Mouse (Mus musculus): ENCODE measurements around the gene Rtp3. TPM values are rescaled to one million over a fixed set of nuclear protein-coding genes. Genes with fewer than 3 reads are reported as not detected.

The Rtp3 gene
- 0.14 and 0.29 TPM in 2 replicates for polyA plus RNA-seq (2014; fragmentation: Nextera tagmentation; extraction: Ambion mirVana)

- H3K27me3 ChIP-seq (ENCODE audit: control insufficient read depth, insufficient read depth, low read length): no peaks in the 10 kb centered on the region
- no peak within 1 kb of the TSS for H3K9ac ChIP-seq (ENCODE audit: low read depth, low read length)
- no peaks in the 10 kb centered on the region for H3K36me3 ChIP-seq (ENCODE audit: control insufficient read depth, insufficient read depth, low read length)
- H3K27ac ChIP-seq (ENCODE audit: low read depth, low read length): no peak within 1 kb of the TSS
- no peak within 1 kb of the TSS for H3K4me2 ChIP-seq
- 57% methylated on average over 6 of the region's 6 CpGs for WGBS (ENCODE audit: insufficient replicate concordance)
- no peak within 1 kb of the TSS for H3K4me3 ChIP-seq (ENCODE audit: low read depth, low read length)
- no peak for ATAC-seq (replicated peaks; ENCODE audit: insufficient number of reproducible peaks, low FRiP score, low TSS enrichment)
- peaks cover 5% of the 10 kb centered on the region for H3K4me1 ChIP-seq (ENCODE audit: control insufficient read depth, insufficient read depth, low read length)
- no peaks in the 10 kb centered on the region for H3K9me3 ChIP-seq (replicated peaks; ENCODE audit: control insufficient read depth, low read length)
These were observed at the start of gene Rtp3 for GRCm38 (mm10) chr9:110990204-110990603. TSS of gene Rtp3 (minus strand) at chr9:110990583.

- H3K27me3 ChIP-seq (ENCODE audit: control insufficient read depth, insufficient read depth, low read length): no peaks in the 10 kb centered on the region
- H3K9me3 ChIP-seq (replicated peaks; ENCODE audit: control insufficient read depth, low read length): no peaks in the 10 kb centered on the region
- no peak overlapping the region for H3K4me3 ChIP-seq (ENCODE audit: low read depth, low read length)
- no peak for ATAC-seq (replicated peaks; ENCODE audit: insufficient number of reproducible peaks, low FRiP score, low TSS enrichment)
- H3K27ac ChIP-seq (ENCODE audit: low read depth, low read length): no peak overlapping the region
- H3K9ac ChIP-seq (ENCODE audit: low read depth, low read length): no peak overlapping the region
- H3K4me2 ChIP-seq: no peak overlapping the region
- H3K36me3 ChIP-seq (ENCODE audit: control insufficient read depth, insufficient read depth, low read length): no peaks in the 10 kb centered on the region
- no peaks in the 10 kb centered on the region for H3K4me1 ChIP-seq (ENCODE audit: control insufficient read depth, insufficient read depth, low read length)
- WGBS (ENCODE audit: insufficient replicate concordance): 55% methylated on average over 4 of the region's 4 CpGs
These were observed 49.6 kb upstream of the Rtp3 start for GRCm38 (mm10) chr9:111039966-111040365.

GRCm38 (mm10) chr9:111033717-111034116 is 43.3 kb upstream of the Rtp3 start:
- WGBS (ENCODE audit: insufficient replicate concordance): 82% methylated on average over 4 of the region's 4 CpGs
- Histone ChIP-seq H3K27me3 (ENCODE audit: control insufficient read depth, insufficient read depth, low read length) (no peaks in the 10 kb centered on the region), H3K36me3 (ENCODE audit: control insufficient read depth, insufficient read depth, low read length) (no peaks in the 10 kb centered on the region), H3K4me3 (ENCODE audit: low read depth, low read length) (no peak overlapping the region), H3K27ac (ENCODE audit: low read depth, low read length) (no peak overlapping the region), H3K4me2 (no peak overlapping the region), H3K9ac (ENCODE audit: low read depth, low read length) (no peak overlapping the region), H3K4me1 (ENCODE audit: control insufficient read depth, insufficient read depth, low read length) (no peaks in the 10 kb centered on the region), H3K9me3 (replicated peaks; ENCODE audit: control insufficient read depth, low read length) (no peaks in the 10 kb centered on the region)
- ATAC-seq (replicated peaks; ENCODE audit: insufficient number of reproducible peaks, low FRiP score, low TSS enrichment): no peak

DNA sequence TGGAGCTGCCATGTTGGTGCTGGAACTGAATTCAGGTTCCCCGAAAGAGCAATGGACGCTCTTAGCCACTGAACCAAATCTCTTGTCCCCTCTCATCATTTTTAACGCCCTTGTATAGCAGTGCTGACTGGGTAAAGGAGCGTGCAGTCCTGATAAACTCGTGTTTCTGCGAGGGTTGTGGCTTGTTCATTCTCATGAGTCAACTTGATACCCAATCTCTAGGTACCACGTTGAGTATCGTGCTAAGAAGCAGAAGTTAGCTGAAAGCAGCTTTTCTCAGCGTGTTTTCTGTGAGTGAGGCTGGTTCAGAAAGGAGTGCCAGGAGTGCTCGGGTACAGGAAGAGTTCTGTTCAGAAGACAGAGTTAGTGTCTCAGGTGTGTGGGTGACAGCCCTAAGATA is 36.4 kb upstream of the Rtp3 start:
- Histone ChIP-seq H3K4me3 (ENCODE audit: low read depth, low read length) (no peak overlapping the region), H3K36me3 (ENCODE audit: control insufficient read depth, insufficient read depth, low read length) (no peaks in the 10 kb centered on the region), H3K9ac (ENCODE audit: low read depth, low read length) (no peak overlapping the region), H3K27me3 (ENCODE audit: control insufficient read depth, insufficient read depth, low read length) (no peaks in the 10 kb centered on the region), H3K4me1 (ENCODE audit: control insufficient read depth, insufficient read depth, low read length) (no peaks in the 10 kb centered on the region), H3K4me2 (no peak overlapping the region), H3K9me3 (replicated peaks; ENCODE audit: control insufficient read depth, low read length) (no peaks in the 10 kb centered on the region), H3K27ac (ENCODE audit: low read depth, low read length) (no peak overlapping the region)
- no peak for ATAC-seq (replicated peaks; ENCODE audit: insufficient number of reproducible peaks, low FRiP score, low TSS enrichment)
- 79% methylated on average over 10 of the region's 10 CpGs for WGBS (ENCODE audit: insufficient replicate concordance)

- 73% methylated on average over 5 of the region's 5 CpGs for WGBS (ENCODE audit: insufficient replicate concordance)
- H3K4me1 ChIP-seq (ENCODE audit: control insufficient read depth, insufficient read depth, low read length): no peaks in the 10 kb centered on the region
- H3K9ac ChIP-seq (ENCODE audit: low read depth, low read length): no peak within 1 kb of the TSS
- no peaks in the 10 kb centered on the region for H3K27me3 ChIP-seq (ENCODE audit: control insufficient read depth, insufficient read depth, low read length)
- H3K36me3 ChIP-seq (ENCODE audit: control insufficient read depth, insufficient read depth, low read length): no peaks in the 10 kb centered on the region
- no peak for ATAC-seq (replicated peaks; ENCODE audit: insufficient number of reproducible peaks, low FRiP score, low TSS enrichment)
- H3K27ac ChIP-seq (ENCODE audit: low read depth, low read length): no peak within 1 kb of the TSS
- no peak within 1 kb of the TSS for H3K4me3 ChIP-seq (ENCODE audit: low read depth, low read length)
- no peak within 1 kb of the TSS for H3K4me2 ChIP-seq
- H3K9me3 ChIP-seq (replicated peaks; ENCODE audit: control insufficient read depth, low read length): no peaks in the 10 kb centered on the region
These were observed 28.6 kb upstream of the Rtp3 start, which contains the start of gene Ltf for GRCm38 (mm10) chr9:111019022-111019421. TSS of gene Ltf (plus strand) at chr9:111019271.

- H3K4me1 ChIP-seq (ENCODE audit: control insufficient read depth, insufficient read depth, low read length): no peaks in the 10 kb centered on the region
- H3K27me3 ChIP-seq (ENCODE audit: control insufficient read depth, insufficient read depth, low read length): no peaks in the 10 kb centered on the region
- H3K27ac ChIP-seq (ENCODE audit: low read depth, low read length): no peak overlapping the region
- no peaks in the 10 kb centered on the region for H3K36me3 ChIP-seq (ENCODE audit: control insufficient read depth, insufficient read depth, low read length)
- H3K4me2 ChIP-seq: no peak overlapping the region
- no peaks in the 10 kb centered on the region for H3K9me3 ChIP-seq (replicated peaks; ENCODE audit: control insufficient read depth, low read length)
- ATAC-seq (replicated peaks; ENCODE audit: insufficient number of reproducible peaks, low FRiP score, low TSS enrichment): no peak
- H3K9ac ChIP-seq (ENCODE audit: low read depth, low read length): no peak overlapping the region
- H3K4me3 ChIP-seq (ENCODE audit: low read depth, low read length): no peak overlapping the region
- WGBS (ENCODE audit: insufficient replicate concordance): 84% methylated on average over 4 of the region's 4 CpGs
These were observed 25.3 kb upstream of the Rtp3 start for GRCm38 (mm10) chr9:111015658-111016057.

GRCm38 (mm10) chr9:111012041-111012440 is 21.7 kb upstream of the Rtp3 start:
- H3K4me3 ChIP-seq (ENCODE audit: low read depth, low read length): no peak overlapping the region
- 70% methylated on average over 3 of the region's 3 CpGs for WGBS (ENCODE audit: insufficient replicate concordance)
- H3K36me3 ChIP-seq (ENCODE audit: control insufficient read depth, insufficient read depth, low read length): no peaks in the 10 kb centered on the region
- no peaks in the 10 kb centered on the region for H3K4me1 ChIP-seq (ENCODE audit: control insufficient read depth, insufficient read depth, low read length)
- H3K9ac ChIP-seq (ENCODE audit: low read depth, low read length): no peak overlapping the region
- H3K4me2 ChIP-seq: no peak overlapping the region
- H3K27ac ChIP-seq (ENCODE audit: low read depth, low read length): no peak overlapping the region
- H3K27me3 ChIP-seq (ENCODE audit: control insufficient read depth, insufficient read depth, low read length): no peaks in the 10 kb centered on the region
- no peak for ATAC-seq (replicated peaks; ENCODE audit: insufficient number of reproducible peaks, low FRiP score, low TSS enrichment)
- H3K9me3 ChIP-seq (replicated peaks; ENCODE audit: control insufficient read depth, low read length): no peaks in the 10 kb centered on the region

DNA sequence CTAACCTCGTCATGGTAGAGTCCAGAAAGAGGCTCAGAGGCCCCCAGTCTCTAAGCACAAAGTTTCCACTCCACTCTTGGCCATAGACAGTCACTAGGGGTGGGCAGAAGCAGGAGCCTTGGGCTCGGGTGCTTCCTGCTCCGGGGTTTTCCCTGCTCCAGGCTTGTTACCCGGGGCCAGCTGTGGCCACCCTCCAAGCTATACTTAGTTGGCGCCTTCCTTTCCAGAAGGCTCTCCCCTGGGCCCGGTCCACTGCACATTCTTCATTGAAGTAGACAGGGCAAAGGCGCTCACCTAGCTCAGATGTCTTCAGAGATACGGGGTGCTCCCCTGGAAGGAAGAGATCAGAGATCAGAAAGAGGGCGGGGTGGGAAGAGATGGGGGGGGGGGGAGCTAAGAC is 21.2 kb upstream of the Rtp3 start:
- WGBS (ENCODE audit: insufficient replicate concordance): 77% methylated on average over 9 of the region's 9 CpGs
- H3K36me3 ChIP-seq (ENCODE audit: control insufficient read depth, insufficient read depth, low read length): no peaks in the 10 kb centered on the region
- no peaks in the 10 kb centered on the region for H3K4me1 ChIP-seq (ENCODE audit: control insufficient read depth, insufficient read depth, low read length)
- no peaks in the 10 kb centered on the region for H3K9me3 ChIP-seq (replicated peaks; ENCODE audit: control insufficient read depth, low read length)
- H3K27me3 ChIP-seq (ENCODE audit: control insufficient read depth, insufficient read depth, low read length): no peaks in the 10 kb centered on the region
- H3K9ac ChIP-seq (ENCODE audit: low read depth, low read length): no peak overlapping the region
- no peak overlapping the region for H3K4me2 ChIP-seq
- no peak overlapping the region for H3K4me3 ChIP-seq (ENCODE audit: low read depth, low read length)
- no peak overlapping the region for H3K27ac ChIP-seq (ENCODE audit: low read depth, low read length)
- no peak for ATAC-seq (replicated peaks; ENCODE audit: insufficient number of reproducible peaks, low FRiP score, low TSS enrichment)

DNA sequence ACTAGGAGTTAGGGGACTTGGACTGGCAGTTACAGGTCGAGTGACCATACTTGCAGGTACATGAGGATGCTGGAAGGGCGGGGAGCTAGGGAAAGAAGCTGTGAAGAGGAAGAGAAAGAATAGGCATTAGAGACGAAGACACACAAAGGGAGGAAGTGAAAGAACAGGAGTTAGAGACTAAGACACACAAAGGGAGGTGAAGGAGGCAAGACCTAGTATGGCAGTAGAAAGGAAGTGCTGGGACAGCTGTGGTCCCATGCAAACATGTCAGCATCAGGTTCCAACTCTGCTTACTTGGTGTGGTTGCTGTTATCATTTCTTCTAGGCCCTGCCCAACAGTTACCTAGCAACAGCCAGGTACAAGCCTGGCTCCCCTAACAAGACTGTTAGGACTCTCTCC is 19.4 kb upstream of the Rtp3 start:
- no peaks in the 10 kb centered on the region for H3K36me3 ChIP-seq (ENCODE audit: control insufficient read depth, insufficient read depth, low read length)
- H3K9me3 ChIP-seq (replicated peaks; ENCODE audit: control insufficient read depth, low read length): no peaks in the 10 kb centered on the region
- H3K4me1 ChIP-seq (ENCODE audit: control insufficient read depth, insufficient read depth, low read length): no peaks in the 10 kb centered on the region
- 64% methylated on average over 3 of the region's 3 CpGs for WGBS (ENCODE audit: insufficient replicate concordance)
- H3K4me2 ChIP-seq: no peak overlapping the region
- no peak overlapping the region for H3K27ac ChIP-seq (ENCODE audit: low read depth, low read length)
- H3K27me3 ChIP-seq (ENCODE audit: control insufficient read depth, insufficient read depth, low read length): no peaks in the 10 kb centered on the region
- H3K4me3 ChIP-seq (ENCODE audit: low read depth, low read length): no peak overlapping the region
- ATAC-seq (replicated peaks; ENCODE audit: insufficient number of reproducible peaks, low FRiP score, low TSS enrichment): no peak
- no peak overlapping the region for H3K9ac ChIP-seq (ENCODE audit: low read depth, low read length)

Measured in heart, embryonic 11.5 days (tissue).